Mouse (Mus musculus): Measurements from ENCODE around the gene Foxo4. TPM values are rescaled to one million over a fixed set of nuclear protein-coding genes. Genes with fewer than 3 reads are reported as not detected.

The Foxo4 gene
- polyA plus RNA-seq, 1 experiment from 2014 or later, result 3.1 TPM

DNA sequence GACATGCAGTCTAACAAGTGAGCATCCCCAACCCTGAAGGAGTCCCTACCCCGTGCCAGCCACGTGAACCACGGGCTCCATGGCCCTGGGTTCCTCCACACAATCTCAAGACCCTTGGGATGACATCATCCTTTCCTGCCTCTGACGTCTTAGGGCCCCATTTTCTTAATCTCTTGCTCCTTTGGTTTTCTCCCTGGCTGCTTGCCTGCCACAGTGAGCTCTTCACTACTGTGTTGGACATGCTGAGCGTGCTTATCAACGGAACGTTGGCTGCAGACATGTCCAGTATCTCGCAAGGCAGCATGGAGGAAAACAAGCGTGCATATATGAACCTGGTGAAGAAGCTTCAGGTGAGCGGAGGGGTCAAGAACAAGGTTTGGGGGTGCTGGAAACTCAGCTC is 35.8 kb downstream of the Foxo4 start:
- no peak overlapping the region for H3K9ac ChIP-seq
- H3K4me1 ChIP-seq (ENCODE audit: insufficient read depth), result no peaks in the 10 kb centered on the region
- no peak overlapping the region for H3K27ac ChIP-seq (ENCODE audit: low read depth)
- DNase-seq (no peak), ATAC-seq (ENCODE audit: insufficient read depth) (no peak)
- H3K4me2 ChIP-seq, result no peak overlapping the region
- TF ChIP-seq CTCF (IDR thresholded peaks at IDR 0.05; ENCODE audit: low read depth), result no peak
- H3K4me3 ChIP-seq (ENCODE audit: low read depth, low read length), result no peak overlapping the region
- no peaks in the 10 kb centered on the region for H3K27me3 ChIP-seq (ENCODE audit: insufficient read depth, low read length)
- 79% methylated on average over 10 of the region's 10 CpGs for WGBS
- peaks cover 87% of the 10 kb centered on the region for H3K36me3 ChIP-seq (ENCODE audit: insufficient read depth)
- H3K9me3 ChIP-seq (ENCODE audit: low read depth, low read length), result no peaks in the 10 kb centered on the region

DNA sequence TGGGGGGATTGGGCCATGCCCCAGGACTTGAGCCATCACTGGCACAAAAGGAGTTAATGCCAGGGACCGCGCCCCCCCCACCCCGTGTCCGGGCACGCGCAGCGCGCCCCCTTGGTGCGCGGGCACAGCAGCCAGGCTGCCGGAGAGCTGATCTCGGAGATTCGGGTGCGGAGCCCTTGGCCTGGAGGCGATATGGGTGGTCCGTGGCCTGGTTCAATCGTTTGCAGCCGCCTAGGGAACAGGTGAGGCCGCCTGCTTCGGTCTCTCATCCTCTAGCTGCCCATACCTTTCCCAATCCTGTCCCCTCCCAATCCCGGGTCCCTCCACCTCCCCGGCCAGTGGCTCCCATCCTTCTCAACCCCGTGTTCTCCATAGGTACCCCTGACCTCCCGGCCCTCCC is 44.7 kb downstream of the Foxo4 start, which contains the start of gene Nlgn3:
Gene Nlgn3, plus strand, starts transcription at position 114 of the 400 bp plus-strand sequence.
- no peak for TF ChIP-seq CTCF (IDR thresholded peaks at IDR 0.05; ENCODE audit: low read depth)
- 17% methylated on average over 21 of the region's 24 CpGs for WGBS
- no peaks in the 10 kb centered on the region for H3K27me3 ChIP-seq (ENCODE audit: insufficient read depth, low read length)
- H3K9ac ChIP-seq, result peak within 1 kb of the TSS; percentile 33
- peak within 1 kb of the TSS; percentile 62 for H3K4me2 ChIP-seq
- peak; percentile 37 for DNase-seq
- H3K4me3 ChIP-seq (ENCODE audit: low read depth, low read length), result peak within 1 kb of the TSS; percentile 34
- no peak within 1 kb of the TSS for H3K27ac ChIP-seq (ENCODE audit: low read depth)
- H3K4me1 ChIP-seq (ENCODE audit: insufficient read depth), result no peaks in the 10 kb centered on the region
- no peaks in the 10 kb centered on the region for H3K9me3 ChIP-seq (ENCODE audit: low read depth, low read length)
- peak; percentile 27; the same call in 1 of the 2 replicates for ATAC-seq (ENCODE audit: insufficient read depth)
- H3K36me3 ChIP-seq (ENCODE audit: insufficient read depth), result peaks cover 27% of the 10 kb centered on the region; the same call in 1 of the 2 replicates

DNA sequence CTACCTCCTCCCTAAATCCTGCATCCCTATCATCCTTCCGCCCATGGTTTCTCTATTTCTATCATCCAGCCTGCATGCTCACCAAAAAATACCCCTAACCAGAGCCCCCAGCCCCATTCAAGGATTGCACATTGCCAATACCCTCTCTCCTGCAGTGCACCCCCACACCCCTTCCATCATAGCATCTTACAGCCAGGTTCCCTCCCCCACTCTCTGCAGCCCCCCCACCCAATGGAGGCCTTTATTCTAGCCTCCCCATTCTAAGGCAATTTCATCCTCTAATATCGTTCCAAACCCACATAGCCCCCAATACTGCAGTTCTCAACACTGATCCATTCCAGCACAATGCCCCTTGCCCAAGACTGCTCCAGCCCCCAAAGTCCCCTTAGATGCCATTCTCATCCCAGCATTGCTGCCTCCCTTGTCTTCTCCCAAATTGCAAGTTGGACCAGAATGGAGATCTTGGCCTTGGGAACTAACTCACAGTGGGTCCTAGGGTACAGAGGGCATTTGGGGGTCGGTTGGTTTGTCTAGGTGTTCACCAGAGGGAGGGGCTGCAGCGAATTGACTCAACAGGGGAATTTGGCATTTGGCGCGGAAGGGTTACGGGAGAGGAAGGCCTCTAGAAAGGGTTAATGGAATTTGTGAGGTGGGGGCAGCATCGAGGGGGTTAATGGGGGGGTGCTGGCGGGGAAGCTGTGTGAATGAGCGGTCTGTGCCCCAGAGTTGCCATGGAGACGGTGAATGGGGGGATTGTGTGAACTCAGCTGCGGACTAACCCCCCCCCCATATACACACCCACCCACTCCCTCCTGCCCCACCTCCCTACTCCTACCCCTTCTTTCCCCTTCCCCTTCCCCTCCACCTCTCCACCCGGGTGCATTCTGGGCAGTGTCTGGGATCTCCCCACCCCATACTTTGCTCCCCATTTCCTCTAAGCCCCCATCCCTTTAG is 45.4 kb downstream of the Foxo4 start:
- H3K4me3 ChIP-seq (ENCODE audit: low read depth, low read length), result peak overlapping the region; percentile 34
- no peaks in the 10 kb centered on the region for H3K4me1 ChIP-seq (ENCODE audit: insufficient read depth)
- no peaks in the 10 kb centered on the region for H3K27me3 ChIP-seq (ENCODE audit: insufficient read depth, low read length)
- no peak overlapping the region for H3K27ac ChIP-seq (ENCODE audit: low read depth)
- H3K9me3 ChIP-seq (ENCODE audit: low read depth, low read length), result no peaks in the 10 kb centered on the region
- H3K9ac ChIP-seq, result peak overlapping the region; percentile 33
- H3K4me2 ChIP-seq, result peak overlapping the region; percentile 62
- TF ChIP-seq CTCF (IDR thresholded peaks at IDR 0.05; ENCODE audit: low read depth), result no peak
- peaks cover 20% of the 10 kb centered on the region; the same call in 1 of the 2 replicates for H3K36me3 ChIP-seq (ENCODE audit: insufficient read depth)
- ATAC-seq (ENCODE audit: insufficient read depth), result peak; percentile 71
- 13% methylated on average over 13 of the region's 13 CpGs for WGBS
- DNase-seq, result peak; percentile 38

DNA sequence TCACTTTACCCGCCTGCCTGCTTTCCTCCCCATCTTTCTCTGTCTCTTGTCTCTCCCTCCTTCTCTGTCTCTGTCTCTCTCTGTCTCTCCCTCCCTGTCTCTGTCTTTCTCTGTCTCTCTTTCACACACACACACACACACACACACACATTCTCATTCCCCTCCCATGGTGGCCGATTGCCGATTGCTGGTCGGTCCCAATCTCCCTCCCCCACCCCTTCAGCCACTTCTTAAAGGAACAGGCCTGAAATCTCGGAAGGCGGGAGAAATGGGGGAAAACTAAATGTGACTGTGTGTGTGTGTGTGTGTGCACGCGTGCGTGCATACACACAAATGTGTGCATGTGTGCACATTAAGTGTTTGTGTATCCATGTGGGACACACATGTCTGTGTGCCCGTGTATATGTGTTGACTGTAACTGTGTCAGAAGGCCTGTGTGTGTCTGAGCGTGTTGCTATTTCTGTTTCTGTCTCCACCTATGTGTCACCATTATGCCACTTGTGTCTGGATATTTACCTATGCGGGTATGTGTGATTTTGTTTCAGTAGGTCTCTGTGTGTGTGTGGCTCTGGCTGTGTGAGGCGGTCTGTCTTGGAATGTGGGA is 46.2 kb downstream of the Foxo4 start:
- Histone ChIP-seq H3K4me3 (ENCODE audit: low read depth, low read length) (peak overlapping the region; percentile 34), H3K9me3 (ENCODE audit: low read depth, low read length) (no peaks in the 10 kb centered on the region), H3K36me3 (ENCODE audit: insufficient read depth) (peaks cover 13% of the 10 kb centered on the region; the same call in 1 of the 2 replicates), H3K4me2 (peak overlapping the region; percentile 62), H3K4me1 (ENCODE audit: insufficient read depth) (no peaks in the 10 kb centered on the region), H3K27ac (ENCODE audit: low read depth) (0 out of 2 replicates have a peak overlapping the region, but pooled peaks have one; percentile 30), H3K27me3 (ENCODE audit: insufficient read depth, low read length) (no peaks in the 10 kb centered on the region), H3K9ac (peak overlapping the region; percentile 18; the same call in 1 of the 2 replicates)
- DNase-seq, result peak; percentile 47
- peak; percentile 35 for ATAC-seq (ENCODE audit: insufficient read depth)
- 23% methylated on average over 13 of the region's 13 CpGs for WGBS
- no peak for TF ChIP-seq CTCF (IDR thresholded peaks at IDR 0.05; ENCODE audit: low read depth)

DNA sequence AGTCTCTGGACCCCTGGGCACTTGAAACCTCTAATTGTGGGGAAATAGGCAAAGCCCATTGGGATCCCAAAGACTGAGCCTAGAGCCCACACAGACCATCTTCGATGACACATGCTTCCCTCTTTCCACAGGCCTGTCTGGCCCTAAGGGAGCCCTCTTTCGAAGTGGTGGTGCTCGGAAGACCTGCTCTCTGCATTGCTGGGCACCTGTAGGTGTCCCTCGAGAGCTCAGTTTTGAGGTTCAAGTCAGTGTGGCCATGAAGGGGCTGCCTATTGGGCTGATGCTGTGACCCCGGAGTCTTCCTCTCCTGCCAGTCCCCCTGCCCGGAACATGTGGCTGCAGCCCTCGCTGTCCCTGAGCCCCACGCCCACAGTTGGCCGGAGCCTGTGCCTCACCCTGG is 47.3 kb downstream of the Foxo4 start:
- no peak overlapping the region for H3K27ac ChIP-seq (ENCODE audit: low read depth)
- 79% methylated on average over 9 of the region's 9 CpGs for WGBS
- H3K4me3 ChIP-seq (ENCODE audit: low read depth, low read length), result no peak overlapping the region
- H3K4me2 ChIP-seq, result no peak overlapping the region
- H3K9ac ChIP-seq, result no peak overlapping the region
- DNase-seq (no peak), ATAC-seq (ENCODE audit: insufficient read depth) (no peak)
- H3K27me3 ChIP-seq (ENCODE audit: insufficient read depth, low read length), result no peaks in the 10 kb centered on the region
- peaks cover 9% of the 10 kb centered on the region; the same call in 1 of the 2 replicates for H3K36me3 ChIP-seq (ENCODE audit: insufficient read depth)
- no peaks in the 10 kb centered on the region for H3K9me3 ChIP-seq (ENCODE audit: low read depth, low read length)
- no peaks in the 10 kb centered on the region for H3K4me1 ChIP-seq (ENCODE audit: insufficient read depth)
- TF ChIP-seq CTCF (IDR thresholded peaks at IDR 0.05; ENCODE audit: low read depth), result no peak

DNA sequence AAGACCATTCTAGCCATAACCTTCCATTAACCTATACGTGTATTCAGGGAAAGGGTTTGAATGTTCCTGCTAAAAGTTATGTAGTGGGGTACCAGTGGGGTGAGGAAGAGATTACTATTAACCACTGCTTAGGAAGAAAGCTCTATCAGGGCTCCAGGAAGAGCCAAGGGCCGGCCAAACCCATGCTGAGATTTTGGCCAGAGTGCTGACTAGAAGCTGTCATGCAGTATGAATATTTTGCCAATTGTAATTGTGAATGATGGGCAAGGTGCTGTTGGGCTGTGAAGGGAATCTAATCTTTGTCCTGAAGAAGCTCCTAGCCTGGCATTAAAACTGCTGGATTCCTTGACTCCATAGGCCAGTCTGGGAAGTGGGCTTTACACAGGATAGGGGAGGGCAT is 50.3 kb downstream of the Foxo4 start:
- Histone ChIP-seq H3K27me3 (ENCODE audit: insufficient read depth, low read length) (no peaks in the 10 kb centered on the region), H3K27ac (ENCODE audit: low read depth) (no peak overlapping the region), H3K4me3 (ENCODE audit: low read depth, low read length) (no peak overlapping the region), H3K9ac (no peak overlapping the region), H3K9me3 (ENCODE audit: low read depth, low read length) (no peaks in the 10 kb centered on the region), H3K4me2 (no peak overlapping the region), H3K4me1 (ENCODE audit: insufficient read depth) (no peaks in the 10 kb centered on the region), H3K36me3 (ENCODE audit: insufficient read depth) (no peaks in the 10 kb centered on the region)
- no peak for ATAC-seq (ENCODE audit: insufficient read depth)
- no peak for DNase-seq
- no peak for TF ChIP-seq CTCF (IDR thresholded peaks at IDR 0.05; ENCODE audit: low read depth)
- WGBS, result 56% methylated on average over 2 of the region's 2 CpGs

DNA sequence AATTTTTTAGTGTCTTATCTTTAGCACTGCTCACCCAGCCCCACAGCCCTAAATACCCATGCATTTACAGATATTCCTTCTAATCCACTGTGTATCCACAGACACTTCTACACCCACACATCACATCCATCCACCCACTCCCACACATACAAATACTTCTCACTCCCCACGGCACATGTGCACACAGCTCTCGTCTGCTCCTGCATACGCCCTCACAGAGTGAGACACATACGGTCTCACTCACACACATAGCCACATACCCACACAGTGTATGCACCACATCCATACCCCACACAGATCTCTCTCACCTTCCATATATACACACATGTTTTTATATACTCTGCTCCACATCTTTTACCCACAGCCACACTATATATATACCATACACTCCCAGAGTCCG is 55.0 kb downstream of the Foxo4 start:
- 87% methylated on average over 5 of the region's 5 CpGs for WGBS
- DNase-seq (no peak), ATAC-seq (ENCODE audit: insufficient read depth) (no peak)
- H3K4me1 ChIP-seq (ENCODE audit: insufficient read depth), result no peaks in the 10 kb centered on the region
- TF ChIP-seq CTCF (IDR thresholded peaks at IDR 0.05; ENCODE audit: low read depth), result no peak
- no peaks in the 10 kb centered on the region for H3K9me3 ChIP-seq (ENCODE audit: low read depth, low read length)
- no peaks in the 10 kb centered on the region for H3K36me3 ChIP-seq (ENCODE audit: insufficient read depth)
- no peak overlapping the region for H3K27ac ChIP-seq (ENCODE audit: low read depth)
- no peaks in the 10 kb centered on the region for H3K27me3 ChIP-seq (ENCODE audit: insufficient read depth, low read length)
- H3K4me2 ChIP-seq, result no peak overlapping the region
- no peak overlapping the region for H3K9ac ChIP-seq
- H3K4me3 ChIP-seq (ENCODE audit: low read depth, low read length), result no peak overlapping the region

Other genes starting within 250 kb of the Foxo4 start
- 0.05 and 0.45 TPM in 2 replicates for gene Tex11, start 194.9 kb upstream of the Foxo4 start, polyA plus RNA-seq (2014; fragmentation: Nextera tagmentation; extraction: Ambion mirVana)
- 0.81 and 1.2 TPM in 2 replicates for gene Slc7a3, start 168.5 kb upstream of the Foxo4 start, polyA plus RNA-seq (2014; fragmentation: Nextera tagmentation; extraction: Ambion mirVana)
- gene Snx12, start 32.0 kb upstream of the Foxo4 start, polyA plus RNA-seq (2014; fragmentation: Nextera tagmentation; extraction: Ambion mirVana), result 50.4 and 55.1 TPM in 2 replicates
- not detected in 2 replicates for gene Gm614, start 9.5 kb downstream of the Foxo4 start, polyA plus RNA-seq (2014; fragmentation: Nextera tagmentation; extraction: Ambion mirVana)
- 17.1 and 17.9 TPM in 2 replicates for gene Il2rg, start 13.7 kb downstream of the Foxo4 start, polyA plus RNA-seq (2014; fragmentation: Nextera tagmentation; extraction: Ambion mirVana)
- not detected in 2 replicates for gene Gm20489, start 14.5 kb downstream of the Foxo4 start, polyA plus RNA-seq (2014; fragmentation: Nextera tagmentation; extraction: Ambion mirVana)
- gene Med12, start 19.5 kb downstream of the Foxo4 start, polyA plus RNA-seq (2014; fragmentation: Nextera tagmentation; extraction: Ambion mirVana), result 44.2 and 50.6 TPM in 2 replicates
- gene Nlgn3, start 44.6 kb downstream of the Foxo4 start, polyA plus RNA-seq (2014; fragmentation: Nextera tagmentation; extraction: Ambion mirVana), result 9.6 and 10.6 TPM in 2 replicates
- 0.67 and 0.83 TPM in 2 replicates for gene Gjb1, start 121.8 kb downstream of the Foxo4 start, polyA plus RNA-seq (2014; fragmentation: Nextera tagmentation; extraction: Ambion mirVana)
- gene Zmym3, start 166.3 kb downstream of the Foxo4 start, polyA plus RNA-seq (2014; fragmentation: Nextera tagmentation; extraction: Ambion mirVana), result 26.2 and 29.8 TPM in 2 replicates
- 452 and 463 TPM in 2 replicates for gene Nono, start 174.8 kb downstream of the Foxo4 start, polyA plus RNA-seq (2014; fragmentation: Nextera tagmentation; extraction: Ambion mirVana)
- 1.6 and 3.9 TPM in 2 replicates for gene Itgb1bp2, start 194.6 kb downstream of the Foxo4 start, polyA plus RNA-seq (2014; fragmentation: Nextera tagmentation; extraction: Ambion mirVana)

Measured in lung, embryonic 14.5 days (tissue).